Mouse (Mus musculus) midbrain, embryonic 15.5 days (tissue): ENCODE results near the gene Lgals12. TPM values are rescaled to one million over a fixed set of nuclear protein-coding genes. Genes with fewer than 3 reads are reported as not detected.

ENCODE experiments used
- ATAC-seq: fragments of 200-750 bp; cut with Nextera tagmentation; replicated peaks from 2 replicates; pipeline ENCODE4 v1.8.0; 2017; ENCODE audit warnings: moderate TSS enrichment
- H3K27ac ChIP-seq: fragments of 300-500 bp; sonication (generic); 2 replicates; pipeline ENCODE4 v1.5.1; 2015; ENCODE audit warnings: mild to moderate bottlenecking, inconsistent platforms
- H3K27me3 ChIP-seq: fragments of 300-500 bp; sonication (generic); replicated peaks from 2 replicates; pipeline ENCODE4 v1.6.1; 2015; ENCODE audit warnings: inconsistent platforms
- H3K36me3 ChIP-seq: fragments of 300-500 bp; sonication (generic); replicated peaks from 2 replicates; pipeline ENCODE4 v1.6.1; 2015; ENCODE audit warnings: inconsistent platforms
- H3K4me1 ChIP-seq: fragments of 300-500 bp; sonication (generic); 2 replicates; pipeline ENCODE4 v1.6.1; 2015; ENCODE audit warnings: inconsistent platforms
- H3K4me2 ChIP-seq: fragments of 300-500 bp; sonication (generic); 2 replicates; pipeline ENCODE4 v1.6.1; 2015; ENCODE audit warnings: inconsistent platforms, mild to moderate bottlenecking, moderate library complexity
- H3K4me3 ChIP-seq: fragments of 300-500 bp; sonication (generic); 2 replicates; pipeline ENCODE4 v1.5.1; 2015; ENCODE audit warnings: mild to moderate bottlenecking, inconsistent platforms
- H3K9ac ChIP-seq: fragments of 300-500 bp; sonication (generic); 2 replicates; pipeline ENCODE4 v1.6.1; 2015; ENCODE audit warnings: mild to moderate bottlenecking, inconsistent platforms
- H3K9me3 ChIP-seq: fragments of 300-500 bp; sonication (generic); 2 replicates; pipeline ENCODE4 v1.6.1; 2016; ENCODE audit warnings: inconsistent platforms
- WGBS: fragments of 180-500 bp; shearing (Covaris S2); methylation state at CpG from one replicate; pipeline ENCODE4 v1.1.7; 2015; ENCODE audit warnings: mixed read lengths; 5-methylcytosine and 5-hydroxymethylcytosine counted together
- polyA plus RNA-seq: library from polyadenylated mRNA; unstranded; fragments of >200 nt; fragmentation: Nextera tagmentation; extraction: Ambion mirVana; gene quantifications from 2 replicates; pipeline ENCODE4 v1.2.1, GENCODE M21; 2015

The Lgals12 gene
- polyA plus RNA-seq, 1 experiment from 2014 or later = 0.34 TPM

- ATAC-seq = peak; percentile 91
- Histone ChIP-seq H3K27me3 (no peaks in the 10 kb centered on the region), H3K4me1 (peaks cover 23% of the 10 kb centered on the region), H3K9ac (peak overlapping the region; percentile 18; the same call in 1 of the 2 replicates), H3K9me3 (no peaks in the 10 kb centered on the region), H3K36me3 (no peaks in the 10 kb centered on the region), H3K4me2 (peak overlapping the region; percentile 66), H3K27ac (peak overlapping the region; percentile 63), H3K4me3 (peak overlapping the region; percentile 35)
- 3% methylated on average over 15 of the region's 15 CpGs for WGBS
Observed at GRCm38 (mm10) chr19:7605930-7606783, 836 bp downstream of the Lgals12 start.

- Histone ChIP-seq H3K27ac (no peak overlapping the region), H3K4me3 (no peak overlapping the region), H3K27me3 (no peaks in the 10 kb centered on the region), H3K4me2 (no peak overlapping the region), H3K9ac (no peak overlapping the region), H3K36me3 (no peaks in the 10 kb centered on the region), H3K4me1 (peaks cover 23% of the 10 kb centered on the region), H3K9me3 (no peaks in the 10 kb centered on the region)
- ATAC-seq = no peak
Observed at GRCm38 (mm10) chr19:7605013-7605412, 2.0 kb downstream of the Lgals12 start.

GRCm38 (mm10) chr19:7604107-7604506 is 2.9 kb downstream of the Lgals12 start:
- Histone ChIP-seq H3K4me3 (no peak overlapping the region), H3K27ac (no peak overlapping the region), H3K36me3 (no peaks in the 10 kb centered on the region), H3K4me2 (no peak overlapping the region), H3K9me3 (no peaks in the 10 kb centered on the region), H3K27me3 (no peaks in the 10 kb centered on the region), H3K9ac (no peak overlapping the region), H3K4me1 (peaks cover 23% of the 10 kb centered on the region)
- 93% methylated on average over 10 of the region's 10 CpGs for WGBS
- ATAC-seq = no peak

GRCm38 (mm10) chr19:7601551-7601950 is 5.4 kb downstream of the Lgals12 start:
- Histone ChIP-seq H3K27me3 (no peaks in the 10 kb centered on the region), H3K9ac (no peak overlapping the region), H3K4me3 (no peak overlapping the region), H3K27ac (no peak overlapping the region), H3K9me3 (no peaks in the 10 kb centered on the region), H3K4me2 (no peak overlapping the region), H3K36me3 (no peaks in the 10 kb centered on the region), H3K4me1 (peaks cover 13% of the 10 kb centered on the region)
- ATAC-seq = no peak
- WGBS = 85% methylated on average over 4 of the region's 4 CpGs

- no peaks in the 10 kb centered on the region for H3K9me3 ChIP-seq
- H3K36me3 ChIP-seq = no peaks in the 10 kb centered on the region
- H3K9ac ChIP-seq = no peak overlapping the region
- H3K27me3 ChIP-seq = no peaks in the 10 kb centered on the region
- no peak overlapping the region for H3K27ac ChIP-seq
- 57% methylated on average over 4 of the region's 4 CpGs for WGBS
- no peak for ATAC-seq
- H3K4me3 ChIP-seq = no peak overlapping the region
- no peaks in the 10 kb centered on the region for H3K4me1 ChIP-seq
- H3K4me2 ChIP-seq = no peak overlapping the region
Observed at GRCm38 (mm10) chr19:7598481-7598880, 8.5 kb downstream of the Lgals12 start.

GRCm38 (mm10) chr19:7595534-7595933 is 11.5 kb downstream of the Lgals12 start:
- no peaks in the 10 kb centered on the region for H3K4me1 ChIP-seq
- H3K36me3 ChIP-seq = no peaks in the 10 kb centered on the region
- no peak overlapping the region for H3K4me2 ChIP-seq
- H3K27me3 ChIP-seq = no peaks in the 10 kb centered on the region
- H3K9me3 ChIP-seq = no peaks in the 10 kb centered on the region
- H3K4me3 ChIP-seq = no peak overlapping the region
- ATAC-seq = no peak
- H3K9ac ChIP-seq = no peak overlapping the region
- no peak overlapping the region for H3K27ac ChIP-seq
- WGBS = 21% methylated on average over 2 of the region's 2 CpGs

GRCm38 (mm10) chr19:7592018-7592417 is 15.0 kb downstream of the Lgals12 start:
- H3K36me3 ChIP-seq = no peaks in the 10 kb centered on the region
- 68% methylated on average over 3 of the region's 3 CpGs for WGBS
- no peak for ATAC-seq
- H3K9me3 ChIP-seq = no peaks in the 10 kb centered on the region
- no peaks in the 10 kb centered on the region for H3K27me3 ChIP-seq
- H3K9ac ChIP-seq = no peak overlapping the region
- H3K27ac ChIP-seq = no peak overlapping the region
- no peak overlapping the region for H3K4me2 ChIP-seq
- H3K4me3 ChIP-seq = no peak overlapping the region
- H3K4me1 ChIP-seq = no peaks in the 10 kb centered on the region

- no peak for ATAC-seq
- no peak overlapping the region for H3K4me2 ChIP-seq
- H3K27me3 ChIP-seq = no peaks in the 10 kb centered on the region
Observed at GRCm38 (mm10) chr19:7590795-7591194, 16.2 kb downstream of the Lgals12 start.

GRCm38 (mm10) chr19:7585764-7586163 is 21.2 kb downstream of the Lgals12 start:
- Histone ChIP-seq H3K4me2 (no peak overlapping the region), H3K9ac (no peak overlapping the region), H3K4me3 (no peak overlapping the region), H3K27ac (no peak overlapping the region), H3K4me1 (no peaks in the 10 kb centered on the region), H3K36me3 (no peaks in the 10 kb centered on the region), H3K9me3 (no peaks in the 10 kb centered on the region), H3K27me3 (no peaks in the 10 kb centered on the region)
- 93% methylated on average over 6 of the region's 6 CpGs for WGBS
- no peak for ATAC-seq

More at GRCm38 (mm10) chr19:7590795-7591194, 16.2 kb downstream of the Lgals12 start:
- H3K4me1 ChIP-seq = no peaks in the 10 kb centered on the region
- H3K4me3 ChIP-seq = no peak overlapping the region
- H3K27ac ChIP-seq = no peak overlapping the region
- no peak overlapping the region for H3K9ac ChIP-seq
- no peaks in the 10 kb centered on the region for H3K9me3 ChIP-seq
- no peaks in the 10 kb centered on the region for H3K36me3 ChIP-seq

GRCm38 (mm10) chr19:7585279-7585678 is 21.7 kb downstream of the Lgals12 start:
- Histone ChIP-seq H3K9me3 (no peaks in the 10 kb centered on the region), H3K4me2 (no peak overlapping the region), H3K27ac (no peak overlapping the region), H3K4me1 (no peaks in the 10 kb centered on the region), H3K27me3 (no peaks in the 10 kb centered on the region), H3K36me3 (no peaks in the 10 kb centered on the region), H3K4me3 (no peak overlapping the region), H3K9ac (no peak overlapping the region)
- ATAC-seq = no peak
- 86% methylated on average over 8 of the region's 8 CpGs for WGBS

- WGBS = 79% methylated on average over 3 of the region's 3 CpGs
- no peaks in the 10 kb centered on the region for H3K9me3 ChIP-seq
- no peak overlapping the region for H3K9ac ChIP-seq
- H3K4me3 ChIP-seq = no peak overlapping the region
- H3K4me1 ChIP-seq = no peaks in the 10 kb centered on the region
- no peak overlapping the region for H3K4me2 ChIP-seq
- H3K36me3 ChIP-seq = no peaks in the 10 kb centered on the region
- no peaks in the 10 kb centered on the region for H3K27me3 ChIP-seq
- ATAC-seq = no peak
- no peak overlapping the region for H3K27ac ChIP-seq
Observed at GRCm38 (mm10) chr19:7583599-7583998, 23.4 kb downstream of the Lgals12 start.

GRCm38 (mm10) chr19:7583101-7583500 is 23.9 kb downstream of the Lgals12 start:
- no peaks in the 10 kb centered on the region for H3K9me3 ChIP-seq
- ATAC-seq = no peak
- H3K4me1 ChIP-seq = no peaks in the 10 kb centered on the region
- H3K36me3 ChIP-seq = no peaks in the 10 kb centered on the region
- no peak overlapping the region for H3K4me2 ChIP-seq
- no peak overlapping the region for H3K27ac ChIP-seq
- WGBS = 59% methylated on average over 7 of the region's 7 CpGs
- H3K27me3 ChIP-seq = no peaks in the 10 kb centered on the region
- H3K4me3 ChIP-seq = no peak overlapping the region
- no peak overlapping the region for H3K9ac ChIP-seq

- ATAC-seq = no peak
- Histone ChIP-seq H3K4me3 (no peak overlapping the region), H3K27ac (no peak overlapping the region), H3K4me1 (no peaks in the 10 kb centered on the region), H3K9ac (no peak overlapping the region), H3K4me2 (no peak overlapping the region), H3K9me3 (no peaks in the 10 kb centered on the region), H3K36me3 (no peaks in the 10 kb centered on the region), H3K27me3 (no peaks in the 10 kb centered on the region)
- WGBS = 75% methylated on average over 5 of the region's 5 CpGs
Observed at GRCm38 (mm10) chr19:7581042-7581441, 26.0 kb downstream of the Lgals12 start.
